Mouse (Mus musculus): ENCODE data around the gene 1700102P08Rik. TPM values are rescaled to one million over a fixed set of nuclear protein-coding genes. Genes with fewer than 3 reads are reported as not detected.

The 1700102P08Rik gene
- polyA plus RNA-seq (2016; fragmentation: Nextera tagmentation; extraction: Ambion mirVana) = 1.7 and 2.4 TPM in 2 replicates

DNA sequence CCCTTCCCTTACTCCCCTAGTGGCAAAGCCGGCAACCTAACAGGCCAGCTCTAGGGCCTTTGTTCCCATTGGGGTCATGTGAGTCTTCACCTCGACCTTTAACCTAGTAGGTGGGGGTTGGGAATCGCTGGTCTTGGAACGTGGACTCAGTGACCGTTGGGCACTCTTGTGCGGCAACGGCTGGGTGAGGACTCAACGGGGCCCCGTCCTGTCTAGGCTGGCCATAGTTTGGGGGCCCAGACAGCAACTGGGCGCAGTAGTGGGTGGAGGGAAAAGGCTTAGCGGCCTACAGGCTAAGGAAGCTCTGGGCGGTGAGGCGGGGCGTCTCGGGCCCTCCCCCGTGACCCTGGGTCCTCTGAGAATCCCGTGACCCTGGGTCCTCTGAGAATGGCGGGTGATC is at the start of gene 1700102P08Rik:
Gene 1700102P08Rik, plus strand, starts transcription at position 130 of the 400 bp plus-strand sequence.
- WGBS = 41% methylated on average over 18 of the region's 18 CpGs
- Histone ChIP-seq H3K27ac (replicated peaks) (no peak within 1 kb of the TSS), H3K4me1 (no peaks in the 10 kb centered on the region), H3K9ac (replicated peaks) (no peak within 1 kb of the TSS), H3K4me3 (no peak within 1 kb of the TSS), H3K9me3 (no peaks in the 10 kb centered on the region), H3K27me3 (no peaks in the 10 kb centered on the region), H3K36me3 (peaks cover 54% of the 10 kb centered on the region), H3K4me2 (replicated peaks) (no peak within 1 kb of the TSS)
- ATAC-seq (ENCODE audit: low FRiP score, low read depth) = no peak

DNA sequence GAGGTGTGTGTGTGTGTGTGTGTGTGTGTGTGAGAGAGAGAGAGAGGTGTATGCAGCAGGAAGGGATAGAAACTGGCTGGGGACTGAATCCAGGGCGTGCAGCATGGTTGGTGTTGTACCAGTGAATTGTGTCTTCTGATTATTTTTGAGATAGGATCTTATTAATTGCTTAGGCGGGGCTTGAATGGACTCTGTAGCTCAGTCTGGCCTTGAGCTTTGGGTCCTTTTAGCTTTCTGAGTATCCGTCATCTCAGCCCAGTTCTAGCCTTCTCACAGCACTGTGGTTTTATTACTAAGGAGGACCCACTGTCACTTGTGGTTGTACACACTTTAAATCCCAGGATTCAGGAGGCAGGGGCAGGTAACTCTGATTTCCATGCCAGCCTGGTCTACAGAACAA is 49.3 kb upstream of the 1700102P08Rik start:
- 86% methylated on average over 3 of the region's 3 CpGs for WGBS
- Histone ChIP-seq H3K27me3 (no peaks in the 10 kb centered on the region), H3K4me1 (peaks cover 24% of the 10 kb centered on the region), H3K9ac (replicated peaks) (no peak overlapping the region), H3K36me3 (no peaks in the 10 kb centered on the region), H3K9me3 (no peaks in the 10 kb centered on the region), H3K4me3 (no peak overlapping the region), H3K4me2 (replicated peaks) (no peak overlapping the region), H3K27ac (replicated peaks) (no peak overlapping the region)
- no peak for ATAC-seq (ENCODE audit: low FRiP score, low read depth)

DNA sequence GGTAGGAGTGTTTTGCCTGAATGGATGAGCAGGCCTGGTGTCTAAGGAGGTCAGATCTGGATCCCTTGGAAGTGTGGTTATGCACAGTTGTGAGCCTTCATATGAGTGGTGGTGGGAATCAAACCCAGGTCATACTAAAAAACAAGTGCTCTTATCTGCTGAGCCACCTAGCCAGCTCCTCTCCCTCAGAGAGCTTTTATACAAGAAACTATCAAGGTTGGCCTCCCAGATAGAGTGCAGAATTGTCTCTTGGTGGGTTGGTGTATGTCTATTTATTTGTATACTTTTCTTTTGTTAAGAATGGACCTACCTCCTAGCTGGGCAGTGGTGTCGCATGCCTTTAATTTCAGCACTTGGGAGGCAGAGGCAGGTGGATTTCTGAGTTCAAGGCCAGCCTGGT is 48.8 kb upstream of the 1700102P08Rik start:
- no peak for ATAC-seq (ENCODE audit: low FRiP score, low read depth)
- Histone ChIP-seq H3K4me3 (no peak overlapping the region), H3K9me3 (no peaks in the 10 kb centered on the region), H3K9ac (replicated peaks) (no peak overlapping the region), H3K27ac (replicated peaks) (no peak overlapping the region), H3K27me3 (no peaks in the 10 kb centered on the region), H3K36me3 (no peaks in the 10 kb centered on the region), H3K4me1 (peaks cover 24% of the 10 kb centered on the region), H3K4me2 (replicated peaks) (no peak overlapping the region)
- WGBS = 94% methylated on average over 1 of the region's 1 CpGs

GRCm38 (mm10) chr9:108344471-108344870 is 48.1 kb upstream of the 1700102P08Rik start:
- Histone ChIP-seq H3K4me3 (no peak overlapping the region), H3K36me3 (no peaks in the 10 kb centered on the region), H3K9me3 (no peaks in the 10 kb centered on the region), H3K4me1 (peaks cover 28% of the 10 kb centered on the region), H3K27ac (replicated peaks) (no peak overlapping the region), H3K27me3 (no peaks in the 10 kb centered on the region), H3K9ac (replicated peaks) (no peak overlapping the region), H3K4me2 (replicated peaks) (no peak overlapping the region)
- no peak for ATAC-seq (ENCODE audit: low FRiP score, low read depth)
- 84% methylated on average over 4 of the region's 4 CpGs for WGBS

DNA sequence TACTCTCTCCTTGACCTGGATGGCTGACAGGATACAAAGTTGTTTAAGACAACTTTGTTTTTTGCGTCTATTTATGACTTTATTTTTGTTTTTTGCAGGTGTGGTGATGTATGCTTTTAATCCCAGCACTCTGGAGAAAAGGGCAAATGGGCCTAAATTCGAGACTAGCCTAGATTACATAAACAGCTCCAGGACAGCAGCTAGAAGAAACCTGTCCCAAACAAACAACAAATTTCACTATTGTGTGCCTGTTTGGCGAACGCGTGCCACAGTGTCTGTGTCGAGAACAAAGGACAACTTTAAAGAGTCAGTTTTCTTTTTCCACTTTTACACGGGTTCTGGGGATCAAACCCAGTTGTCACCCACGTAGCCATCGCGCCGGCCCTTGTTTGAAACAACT is 45.6 kb upstream of the 1700102P08Rik start:
- H3K36me3 ChIP-seq = peaks cover 23% of the 10 kb centered on the region
- H3K27me3 ChIP-seq = no peaks in the 10 kb centered on the region
- H3K4me1 ChIP-seq = peaks cover 18% of the 10 kb centered on the region
- peak overlapping the region; percentile 94 for H3K27ac ChIP-seq (replicated peaks)
- no peaks in the 10 kb centered on the region for H3K9me3 ChIP-seq
- peak overlapping the region; percentile 86 for H3K4me2 ChIP-seq (replicated peaks)
- 9% methylated on average over 11 of the region's 11 CpGs for WGBS
- no peak for ATAC-seq (ENCODE audit: low FRiP score, low read depth)
- H3K4me3 ChIP-seq = peak overlapping the region; percentile 77
- peak overlapping the region; percentile 92 for H3K9ac ChIP-seq (replicated peaks)

DNA sequence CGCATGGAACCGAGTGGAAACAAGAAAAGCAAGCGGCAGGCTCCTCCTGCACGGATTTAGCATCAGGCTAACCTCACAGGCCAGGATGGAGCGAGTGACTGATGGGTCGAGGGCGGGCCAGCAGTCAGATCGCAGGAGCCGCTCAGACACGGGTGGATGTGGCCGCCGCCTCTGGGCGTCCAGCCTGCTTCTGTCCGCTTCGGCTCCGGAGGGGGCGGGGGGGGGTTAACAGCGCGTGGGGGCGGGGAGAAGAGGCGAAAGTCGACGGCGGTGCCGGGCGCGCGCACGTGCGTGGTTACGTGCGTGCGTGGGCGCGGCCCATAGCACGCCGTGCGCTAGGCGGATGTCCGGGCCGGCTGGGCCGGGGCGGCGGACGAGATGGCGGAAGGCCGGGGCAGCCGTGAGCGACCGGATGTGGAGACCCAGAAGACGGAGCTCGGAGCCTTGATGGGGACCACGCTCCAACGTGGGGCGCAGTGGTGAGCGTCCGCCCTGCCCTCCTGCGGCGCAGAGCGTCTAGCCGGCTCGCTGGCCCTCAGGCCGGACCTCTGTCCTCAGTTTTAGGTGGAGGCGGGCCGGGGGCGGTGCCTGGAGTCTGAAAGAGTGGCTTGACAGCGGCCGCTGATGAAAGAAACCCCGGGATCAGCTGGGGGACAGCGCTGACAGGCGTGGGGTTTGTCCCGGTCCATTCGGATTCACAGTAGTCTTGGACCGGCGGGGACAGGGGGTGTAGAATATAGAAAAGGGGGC is 44.9 kb upstream of the 1700102P08Rik start, which contains the start of gene Usp4:
Gene Usp4, plus strand, starts transcription at position 314 of the 750 bp plus-strand sequence.
- H3K4me2 ChIP-seq (replicated peaks) = peak within 1 kb of the TSS; percentile 86
- no peaks in the 10 kb centered on the region for H3K27me3 ChIP-seq
- ATAC-seq (ENCODE audit: low FRiP score, low read depth) = peak; percentile 96
- H3K4me3 ChIP-seq = peak within 1 kb of the TSS; percentile 77
- peak within 1 kb of the TSS; percentile 94 for H3K27ac ChIP-seq (replicated peaks)
- under 1% methylated on average over 74 of the region's 75 CpGs for WGBS
- peaks cover 18% of the 10 kb centered on the region for H3K4me1 ChIP-seq
- peak within 1 kb of the TSS; percentile 92 for H3K9ac ChIP-seq (replicated peaks)
- H3K9me3 ChIP-seq = no peaks in the 10 kb centered on the region
- H3K36me3 ChIP-seq = peaks cover 30% of the 10 kb centered on the region

GRCm38 (mm10) chr9:108348290-108348680 is 44.3 kb upstream of the 1700102P08Rik start:
- no peaks in the 10 kb centered on the region for H3K9me3 ChIP-seq
- no peaks in the 10 kb centered on the region for H3K27me3 ChIP-seq
- peak overlapping the region; percentile 77 for H3K4me3 ChIP-seq
- H3K36me3 ChIP-seq = peaks cover 36% of the 10 kb centered on the region
- WGBS = 9% methylated on average over 14 of the region's 14 CpGs
- peaks cover 18% of the 10 kb centered on the region for H3K4me1 ChIP-seq
- peak overlapping the region; percentile 94; the same call in 1 of the 2 replicates for H3K27ac ChIP-seq (replicated peaks)
- ATAC-seq (ENCODE audit: low FRiP score, low read depth) = no peak
- H3K9ac ChIP-seq (replicated peaks) = peak overlapping the region; percentile 92
- H3K4me2 ChIP-seq (replicated peaks) = peak overlapping the region; percentile 86

GRCm38 (mm10) chr9:108349727-108350126 is 42.9 kb upstream of the 1700102P08Rik start:
- Histone ChIP-seq H3K4me3 (no peak overlapping the region), H3K27me3 (no peaks in the 10 kb centered on the region), H3K27ac (replicated peaks) (no peak overlapping the region), H3K9ac (replicated peaks) (no peak overlapping the region), H3K4me2 (replicated peaks) (no peak overlapping the region), H3K9me3 (no peaks in the 10 kb centered on the region), H3K4me1 (peaks cover 18% of the 10 kb centered on the region), H3K36me3 (peaks cover 50% of the 10 kb centered on the region)
- ATAC-seq (ENCODE audit: low FRiP score, low read depth) = no peak
- WGBS = 93% methylated on average over 4 of the region's 4 CpGs

DNA sequence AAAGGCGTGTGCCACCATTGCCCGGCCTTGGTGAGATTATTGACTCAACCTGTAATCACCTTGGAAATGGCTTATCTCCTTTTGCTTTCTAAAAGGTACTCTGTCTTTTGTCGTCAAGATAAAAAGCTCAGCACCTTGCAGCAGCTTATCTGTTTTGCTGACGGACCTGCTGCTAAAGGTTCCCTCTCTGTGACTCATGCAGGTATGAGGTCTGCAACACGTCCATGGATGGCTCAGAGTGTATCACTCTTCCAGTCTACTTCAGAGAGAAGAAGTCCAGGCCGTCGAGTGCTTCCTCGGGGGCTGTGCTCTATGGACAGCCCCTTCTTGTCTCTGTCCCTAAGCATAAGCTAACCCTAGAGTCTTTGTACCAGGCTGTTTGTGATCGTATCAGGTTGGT is 14.4 kb upstream of the 1700102P08Rik start:
- Histone ChIP-seq H3K4me2 (replicated peaks) (no peak overlapping the region), H3K36me3 (peaks cover 88% of the 10 kb centered on the region), H3K4me1 (no peaks in the 10 kb centered on the region), H3K27me3 (no peaks in the 10 kb centered on the region), H3K9me3 (no peaks in the 10 kb centered on the region), H3K27ac (replicated peaks) (no peak overlapping the region), H3K4me3 (no peak overlapping the region), H3K9ac (replicated peaks) (no peak overlapping the region)
- no peak for ATAC-seq (ENCODE audit: low FRiP score, low read depth)
- WGBS = 95% methylated on average over 9 of the region's 9 CpGs

- Histone ChIP-seq H3K9me3 (no peaks in the 10 kb centered on the region), H3K27me3 (no peaks in the 10 kb centered on the region), H3K27ac (replicated peaks) (no peak overlapping the region), H3K36me3 (peaks cover 88% of the 10 kb centered on the region), H3K4me3 (no peak overlapping the region), H3K9ac (replicated peaks) (no peak overlapping the region), H3K4me1 (no peaks in the 10 kb centered on the region), H3K4me2 (replicated peaks) (no peak overlapping the region)
- no peak for ATAC-seq (ENCODE audit: low FRiP score, low read depth)
- WGBS = 95% methylated on average over 5 of the region's 5 CpGs
These were observed 13.9 kb upstream of the 1700102P08Rik start for GRCm38 (mm10) chr9:108378736-108379135.

DNA sequence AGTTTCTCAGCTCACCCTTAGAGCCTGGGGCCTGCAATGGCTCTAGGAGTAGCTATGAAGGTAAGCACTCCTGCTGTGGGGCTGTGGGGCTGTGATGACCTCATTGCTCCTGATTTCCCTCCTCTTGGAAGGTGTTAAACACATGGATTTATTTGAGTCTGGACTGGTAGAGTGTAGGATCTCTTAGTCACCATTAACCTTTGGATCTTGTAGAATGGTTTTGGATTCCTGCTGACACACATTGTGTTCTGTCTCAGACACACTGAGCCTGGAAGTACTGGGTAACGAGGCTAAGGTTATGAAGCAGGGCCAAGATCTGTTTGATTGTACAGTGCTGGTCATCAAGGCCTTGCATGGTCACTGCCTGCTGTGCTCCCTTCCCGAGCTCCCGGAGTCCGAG is 13.3 kb upstream of the 1700102P08Rik start:
- Histone ChIP-seq H3K4me1 (no peaks in the 10 kb centered on the region), H3K4me3 (no peak overlapping the region), H3K4me2 (replicated peaks) (no peak overlapping the region), H3K36me3 (peaks cover 88% of the 10 kb centered on the region), H3K27ac (replicated peaks) (no peak overlapping the region), H3K9me3 (no peaks in the 10 kb centered on the region), H3K9ac (replicated peaks) (no peak overlapping the region), H3K27me3 (no peaks in the 10 kb centered on the region)
- no peak for ATAC-seq (ENCODE audit: low FRiP score, low read depth)
- WGBS = 90% methylated on average over 4 of the region's 4 CpGs

DNA sequence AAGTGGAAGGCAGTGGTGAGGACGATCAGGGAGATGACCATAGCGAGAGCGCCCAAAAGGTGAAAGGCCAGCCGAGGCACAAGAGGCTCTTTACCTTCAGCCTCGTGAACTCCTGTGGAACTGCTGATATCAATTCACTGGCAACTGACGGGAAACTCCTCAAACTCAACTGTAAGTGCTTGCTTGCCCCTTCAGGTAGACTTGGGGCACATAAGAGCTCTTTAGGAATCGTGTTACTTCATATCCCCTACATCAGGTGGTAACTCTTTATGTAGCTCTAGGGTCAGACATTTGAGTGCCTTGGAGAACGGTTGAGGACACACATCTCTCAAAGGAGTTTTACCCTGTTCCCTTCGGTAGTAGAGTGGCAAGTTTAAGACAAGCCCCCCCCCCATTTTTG is 11.2 kb upstream of the 1700102P08Rik start:
- Histone ChIP-seq H3K9me3 (no peaks in the 10 kb centered on the region), H3K4me2 (replicated peaks) (no peak overlapping the region), H3K27me3 (no peaks in the 10 kb centered on the region), H3K36me3 (peaks cover 88% of the 10 kb centered on the region), H3K4me3 (no peak overlapping the region), H3K27ac (replicated peaks) (no peak overlapping the region), H3K9ac (replicated peaks) (no peak overlapping the region), H3K4me1 (no peaks in the 10 kb centered on the region)
- ATAC-seq (ENCODE audit: low FRiP score, low read depth) = no peak
- WGBS = 94% methylated on average over 9 of the region's 9 CpGs
